Mouse (Mus musculus) thymus, postnatal 10 days (tissue): ENCODE measurements around the gene Gm29776.
A peak's percentile ranks its signal among the peaks of the same experiment; 100 is the strongest.

ENCODE experiments used
- DNase-seq, 2 experiments: peaks; one replicate each; pipeline ENCODE4 v3.0.0; 2021; ENCODE audit warnings: low spot score in 2 of 2

Gm29776 gene

GRCm38 (mm10) chr14:54650621-54651454 lies 47.8 kb downstream of the Gm29776 start:
- peak; percentile 79 to 92 for DNase-seq

- DNase-seq, result no peak
Measured at GRCm38 (mm10) chr14:54647900-54648299, 50.7 kb downstream of the Gm29776 start.

- no peak for DNase-seq
Measured at GRCm38 (mm10) chr14:54646898-54647636, 51.6 kb downstream of the Gm29776 start.

GRCm38 (mm10) chr14:54646455-54646854 lies 52.2 kb downstream of the Gm29776 start:
- DNase-seq, result no peak

GRCm38 (mm10) chr14:54644294-54644693 lies 54.3 kb downstream of the Gm29776 start:
- no peak for DNase-seq

GRCm38 (mm10) chr14:54643011-54643410 lies 55.6 kb downstream of the Gm29776 start:
- DNase-seq, result no peak
